Mouse (Mus musculus): Measurements from ENCODE around the gene Mecom. TPM values are rescaled to one million over a fixed set of nuclear protein-coding genes. Genes with fewer than 3 reads are reported as not detected.

Mecom gene
- total RNA-seq, 2 experiments from 2014 or later = 4.9 to 7.0 TPM

- intact Hi-C loops (cut with DNase I) = no loop called here
- no peak for DNase-seq
Observed at GRCm38 (mm10) chr3:30498202-30498828, 49.5 kb downstream of the Mecom start.

- intact Hi-C loops (cut with DNase I) = no loop called here
Observed at GRCm38 (mm10) chr3:30494371-30494770, 53.4 kb downstream of the Mecom start.

GRCm38 (mm10) chr3:30488808-30489207, 59.0 kb downstream of the Mecom start:
- no peak for DNase-seq
- intact Hi-C loops (cut with DNase I) = no loop called here

More at GRCm38 (mm10) chr3:30494371-30494770, 53.4 kb downstream of the Mecom start:
- no peak for DNase-seq

- intact Hi-C loops (cut with DNase I) = no loop called here
- no peak for DNase-seq
Observed at GRCm38 (mm10) chr3:30486422-30486821, 61.4 kb downstream of the Mecom start.

- no peak for DNase-seq
- intact Hi-C loops (cut with DNase I) = no loop called here
Observed at GRCm38 (mm10) chr3:30483006-30483684, 64.7 kb downstream of the Mecom start.

GRCm38 (mm10) chr3:30481682-30482081, 66.1 kb downstream of the Mecom start:
- intact Hi-C loops (cut with DNase I) = no loop called here

GRCm38 (mm10) chr3:30480551-30480950, 67.3 kb downstream of the Mecom start:
- intact Hi-C loops (cut with DNase I) = no loop called here
- no peak for DNase-seq

More at GRCm38 (mm10) chr3:30481682-30482081, 66.1 kb downstream of the Mecom start:
- DNase-seq = no peak

- intact Hi-C loops (cut with DNase I) = no loop called here
- no peak for DNase-seq
Observed at GRCm38 (mm10) chr3:30478252-30478651, 69.6 kb downstream of the Mecom start.

- intact Hi-C loops (cut with DNase I) = no loop called here
- DNase-seq = no peak
Observed at GRCm38 (mm10) chr3:30477008-30477407, 70.8 kb downstream of the Mecom start.

- DNase-seq = no peak
- intact Hi-C loops (cut with DNase I) = no loop called here
Observed at GRCm38 (mm10) chr3:30475591-30475990, 72.2 kb downstream of the Mecom start.

GRCm38 (mm10) chr3:30468068-30468835, 79.6 kb downstream of the Mecom start:
- intact Hi-C loops (cut with DNase I) = no loop called here
- DNase-seq = no peak

GRCm38 (mm10) chr3:30466031-30466650, 81.7 kb downstream of the Mecom start:
- DNase-seq = no peak
- intact Hi-C loops (cut with DNase I) = no loop called here

- intact Hi-C loops (cut with DNase I) = no loop called here
- DNase-seq = no peak
Observed at GRCm38 (mm10) chr3:30464497-30464896, 83.3 kb downstream of the Mecom start.

- intact Hi-C loops (cut with DNase I) = no loop called here
- no peak for DNase-seq
Observed at GRCm38 (mm10) chr3:30461831-30462230, 86.0 kb downstream of the Mecom start.

- no peak for DNase-seq
- intact Hi-C loops (cut with DNase I) = no loop called here
Observed at GRCm38 (mm10) chr3:30460890-30461578, 86.8 kb downstream of the Mecom start.

- intact Hi-C loops (cut with DNase I) = no loop called here
- no peak for DNase-seq
Observed at GRCm38 (mm10) chr3:30459626-30460025, 88.2 kb downstream of the Mecom start.

GRCm38 (mm10) chr3:30457975-30458678, 89.7 kb downstream of the Mecom start:
- intact Hi-C loops (cut with DNase I) = no loop called here
- DNase-seq = no peak

- DNase-seq = no peak
- intact Hi-C loops (cut with DNase I) = no loop called here
Observed at GRCm38 (mm10) chr3:30455902-30456301, 91.9 kb downstream of the Mecom start.

GRCm38 (mm10) chr3:30453546-30454455, 94.0 kb downstream of the Mecom start:
- DNase-seq = no peak
- intact Hi-C loops (cut with DNase I) = no loop called here
